In genomic region chrY:90737606-90738430, GRCm38 (mm10) we compare ENCODE assay signal across 25 mouse cellular contexts. TPM values are rescaled to one million over a fixed set of nuclear protein-coding genes. Genes with fewer than 3 reads are reported as not detected.
DNase-seq lines count a peak whose midpoint lies in the region; ATAC-seq and TF ChIP-seq lines count a peak whose summit lies in the region.
"Had no signal": no experiment of that assay in that cellular context is flagged by ENCODE, and none has a peak within 500 bp of the region (broad histone marks: within the 10 kb centered on the region; RNA-seq: fewer than 3 reads in every experiment).

No protein-coding gene starts in this region.

- H3K9ac ChIP-seq in lung, postnatal 0 days (replicated peaks; ENCODE audit: low read depth) = no peak overlapping the region
- H3K9ac ChIP-seq: embryonic facial prominence, embryonic 15.5 days; forebrain, embryonic 15.5 days; hindbrain, embryonic 15.5 days; liver, postnatal 0 days had no signal

- no peak for TF ChIP-seq EP300 in lung, postnatal 0 days (IDR thresholded peaks at IDR 0.05)

- no peak overlapping the region for H3K4me2 ChIP-seq in lung, postnatal 0 days (replicated peaks; ENCODE audit: low read depth, low read length)
- H3K4me2 ChIP-seq: embryonic facial prominence, embryonic 15.5 days; forebrain, embryonic 15.5 days; hindbrain, embryonic 15.5 days had no signal

- DNase-seq in cerebellum, adult 9-11 months = peak; percentile 12
- no peak for DNase-seq in cerebellum, postnatal 36 days
- peak; percentile 6 for DNase-seq in G1E (ENCODE audit: low spot score)
- DNase-seq in splenic B cell, adult 2 months (ENCODE audit: low read depth, low spot score) = peak; percentile 40
- DNase-seq in right cerebral cortex, postnatal 36 days (ENCODE audit: low spot score in 2 of 2) = no peak
- DNase-seq in left cerebral cortex, postnatal 14 days (ENCODE audit: low spot score in 2 of 2) = no peak
- DNase-seq in lung, postnatal 0 days (ENCODE audit: low spot score) = no peak
- DNase-seq: adrenal gland, postnatal 36 days; cerebellum, adult 11 months; gastrocnemius, postnatal 25 days; kidney, postnatal 4 days; liver, postnatal 0 days; midbrain, embryonic 14.5 days had no signal

- H3K4me3 ChIP-seq in G1E (ENCODE audit: low read depth, low read length) = no peak overlapping the region
- no peak overlapping the region for H3K4me3 ChIP-seq in lung, postnatal 0 days (ENCODE audit: low read depth, low read length)
- H3K4me3 ChIP-seq: embryonic facial prominence, embryonic 15.5 days; forebrain, embryonic 15.5 days; hindbrain, embryonic 15.5 days had no signal

- H3K27ac ChIP-seq in lung, postnatal 0 days (ENCODE audit: low read length) = no peak overlapping the region
- H3K27ac ChIP-seq: embryonic facial prominence, embryonic 15.5 days; forebrain, embryonic 15.5 days; hindbrain, embryonic 15.5 days; macrophage had no signal

- TF ChIP-seq CTCF in G1E (IDR thresholded peaks at IDR 0.05; ENCODE audit: low read depth, low read length) = no peak
- TF ChIP-seq CTCF in lung, postnatal 0 days (IDR thresholded peaks at IDR 0.05) = no peak

- peaks cover 4% of the 10 kb centered on the region; the same call in 1 of the 2 replicates for H3K27me3 ChIP-seq in G1E (ENCODE audit: insufficient read depth, low read length)
- no peaks in the 10 kb centered on the region for H3K27me3 ChIP-seq in splenic B cell, adult 2 months (ENCODE audit: control insufficient read depth, insufficient read depth, low read length, poor library complexity, severe bottlenecking)
- no peaks in the 10 kb centered on the region for H3K27me3 ChIP-seq in lung, postnatal 0 days (replicated peaks; ENCODE audit: insufficient read depth, low read length)
- H3K27me3 ChIP-seq: embryonic facial prominence, embryonic 15.5 days; forebrain, embryonic 15.5 days; hindbrain, embryonic 15.5 days had no signal

- ATAC-seq in G1E (ENCODE audit: extremely low read depth, insufficient number of reproducible peaks, low FRiP score, poor library complexity, severe bottlenecking) = no peak
- 0 out of 2 replicates have a peak, but pooled peaks have one; percentile 4 for ATAC-seq in erythroid progenitor cell, adult 5-6 weeks (replicated peaks; ENCODE audit: low FRiP score, poor library complexity, severe bottlenecking)
- no peak for ATAC-seq in lung, postnatal 0 days
- ATAC-seq: forebrain, embryonic 15.5 days; liver, postnatal 0 days had no signal

- peaks cover 49% of the 10 kb centered on the region for H3K36me3 ChIP-seq in G1E (replicated peaks)
- peaks cover 13% of the 10 kb centered on the region for H3K36me3 ChIP-seq in splenic B cell, adult 2 months (ENCODE audit: control insufficient read depth, insufficient read depth, low read length, poor library complexity, severe bottlenecking)
- peaks cover 6% of the 10 kb centered on the region; the same call in 1 of the 2 replicates for H3K36me3 ChIP-seq in lung, postnatal 0 days (ENCODE audit: insufficient read depth, low read length)

- H3K4me1 ChIP-seq in G1E (ENCODE audit: insufficient read depth, low read depth, low read length) = peaks cover 9% of the 10 kb centered on the region
- H3K4me1 ChIP-seq in lung, postnatal 0 days (ENCODE audit: insufficient read depth, low read depth, low read length) = no peaks in the 10 kb centered on the region
- H3K4me1 ChIP-seq: embryonic facial prominence, embryonic 15.5 days; forebrain, embryonic 15.5 days; hindbrain, embryonic 15.5 days had no signal

- 84% methylated on average over 7 of the region's 7 CpGs for whole genome bisulfite sequencing in lung, postnatal 0 days

- intact Hi-C loops in left cerebral cortex, postnatal 14 days (cut with DNase I) = no loop called here

- peaks cover 34% of the 10 kb centered on the region for H3K9me3 ChIP-seq in G1E (replicated peaks)
- peaks cover 24% of the 10 kb centered on the region for H3K9me3 ChIP-seq in lung, postnatal 0 days (ENCODE audit: low read length)

RNA-seq across cellular contexts. Expression of gene Gm21860, which starts 16.8 kb away (rescaled TPM):
- total RNA-seq in G1E (2014; fragmentation: Nextera tagmentation) (not detected in 2 replicates), G1E (2017) (not detected in 2 replicates)
- polyA plus RNA-seq in G1E (2012) = not detected in 2 replicates
- total RNA-seq in erythroid progenitor cell, adult 5-6 weeks (2015; ENCODE audit: low replicate concordance) = not detected in 2 replicates
- not detected in 2 replicates for total RNA-seq in erythroid progenitor cell, adult 5-6 weeks (2017; ENCODE audit: low replicate concordance)
- total RNA-seq in left cerebral cortex, postnatal 14 days (2021) = not detected
- not detected in 2 replicates for polyA plus RNA-seq in lung, postnatal 0 days (2015; fragmentation: Nextera tagmentation; extraction: Ambion mirVana)
- total RNA-seq: adrenal gland, postnatal 36 days; common myeloid progenitor, adult 5-6 weeks; gastrocnemius, postnatal 25 days; layer of hippocampus, postnatal 25 days had no signal
- polyA plus RNA-seq: embryonic facial prominence, embryonic 15.5 days; forebrain, embryonic 15.5 days; heart, embryonic 14.5 days; hindbrain, embryonic 15.5 days; kidney, adult 2 months; limb, embryonic 11.5 days; liver, postnatal 0 days; macrophage; midbrain, embryonic 14.5 days; neural tube, embryonic 14.5 days; thymus, adult 2 months had no signal

RNA-seq across cellular contexts. Expression of gene Gm47283, which starts 46.7 kb away (rescaled TPM):
- not detected in 2 replicates for total RNA-seq in G1E (2014; fragmentation: Nextera tagmentation)
- total RNA-seq in G1E (2017) = not detected in 2 replicates
- polyA plus RNA-seq in G1E (2012) = not detected in 2 replicates
- not detected in 2 replicates for total RNA-seq in erythroid progenitor cell, adult 5-6 weeks (2015; ENCODE audit: low replicate concordance)
- total RNA-seq in erythroid progenitor cell, adult 5-6 weeks (2017; ENCODE audit: low replicate concordance) = not detected in 2 replicates
- total RNA-seq in left cerebral cortex, postnatal 14 days (2021) = not detected
- not detected in 2 replicates for polyA plus RNA-seq in lung, postnatal 0 days (2015; fragmentation: Nextera tagmentation; extraction: Ambion mirVana)
- total RNA-seq: adrenal gland, postnatal 36 days; common myeloid progenitor, adult 5-6 weeks; gastrocnemius, postnatal 25 days; layer of hippocampus, postnatal 25 days had no signal
- polyA plus RNA-seq: embryonic facial prominence, embryonic 15.5 days; forebrain, embryonic 15.5 days; heart, embryonic 14.5 days; hindbrain, embryonic 15.5 days; kidney, adult 2 months; limb, embryonic 11.5 days; liver, postnatal 0 days; macrophage; midbrain, embryonic 14.5 days; neural tube, embryonic 14.5 days; thymus, adult 2 months had no signal

Comparison
In these comparisons a context has a peak if more than half of its experiments do, and no peak if none do; other contexts are left out.
1. DNase-seq: peak in cerebellum, adult 9-11 months (single experiment), G1E (single experiment) and splenic B cell, adult 2 months (single experiment); none in cerebellum, postnatal 36 days (0 of 2), right cerebral cortex, postnatal 36 days (0 of 2), left cerebral cortex, postnatal 14 days (0 of 2) and lung, postnatal 0 days (single experiment).